Mouse (Mus musculus): ENCODE measurements around the gene Trim29. TPM values are rescaled to one million over a fixed set of nuclear protein-coding genes. Genes with fewer than 3 reads are reported as not detected.
A peak's percentile ranks its signal among the peaks of the same experiment; 100 is the strongest.

Gene Trim29
- polyA plus RNA-seq, 1 experiment from 2014 or later: 0.11 TPM

GRCm38 (mm10) chr9:43273735-43274134 is 36.9 kb upstream of the Trim29 start:
- H3K4me3 ChIP-seq (replicated peaks): no peak overlapping the region
- no peaks in the 10 kb centered on the region for H3K36me3 ChIP-seq
- H3K9me3 ChIP-seq: no peaks in the 10 kb centered on the region
- no peak for ATAC-seq
- H3K4me1 ChIP-seq (replicated peaks): peaks cover 23% of the 10 kb centered on the region
- WGBS: 82% methylated on average over 9 of the region's 9 CpGs
- H3K4me2 ChIP-seq (replicated peaks): no peak overlapping the region
- peaks cover 57% of the 10 kb centered on the region for H3K27me3 ChIP-seq
- no peak overlapping the region for H3K9ac ChIP-seq (replicated peaks)
- H3K27ac ChIP-seq: no peak overlapping the region

DNA sequence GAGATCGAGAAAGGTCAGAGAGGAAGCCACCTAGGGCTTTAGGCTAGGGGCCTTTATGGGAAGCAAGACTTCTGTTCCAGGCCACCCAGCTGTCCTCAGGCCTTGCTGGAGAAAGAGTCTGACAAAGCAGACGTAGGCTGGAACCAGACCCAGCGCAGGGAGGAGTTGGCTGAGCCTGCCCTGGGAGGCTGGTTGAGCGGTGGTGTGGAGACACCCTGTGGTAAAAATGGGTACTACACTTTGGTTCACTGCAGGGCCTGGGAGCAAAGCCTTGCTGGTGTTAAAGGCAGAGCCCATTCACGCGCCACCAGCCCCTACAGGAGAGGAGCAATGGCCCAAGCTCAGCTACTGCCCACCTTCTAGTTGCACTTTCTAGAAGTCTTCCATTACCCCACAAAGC is 26.4 kb upstream of the Trim29 start:
- ATAC-seq: peak; percentile 80
- Histone ChIP-seq H3K27ac (no peak overlapping the region), H3K4me3 (replicated peaks) (no peak overlapping the region), H3K9me3 (no peaks in the 10 kb centered on the region), H3K4me1 (replicated peaks) (peaks cover 3% of the 10 kb centered on the region; the same call in 1 of the 2 replicates), H3K27me3 (peaks cover 28% of the 10 kb centered on the region), H3K36me3 (no peaks in the 10 kb centered on the region), H3K9ac (replicated peaks) (no peak overlapping the region), H3K4me2 (replicated peaks) (no peak overlapping the region)
- WGBS: 2% methylated on average over 6 of the region's 6 CpGs

DNA sequence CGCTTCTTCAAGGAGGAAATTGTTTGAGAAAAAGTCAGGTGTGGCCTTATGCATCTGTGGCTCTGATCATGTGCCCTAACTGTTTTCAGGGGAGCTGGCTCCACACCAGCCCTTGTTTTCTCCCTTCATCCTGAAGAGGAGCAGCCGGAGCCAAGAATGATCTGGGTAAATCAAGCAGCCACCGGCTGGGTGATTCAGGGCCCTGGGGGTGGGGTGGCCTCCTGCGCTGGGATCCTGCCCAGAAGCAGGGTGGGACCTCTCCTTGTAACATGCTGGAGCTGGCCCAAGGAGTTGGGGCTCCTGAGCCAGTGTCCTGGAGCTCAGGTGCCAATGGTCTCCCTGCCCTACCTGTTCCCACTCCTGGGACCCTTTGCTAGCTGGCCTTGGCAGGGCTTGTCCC is 25.4 kb upstream of the Trim29 start:
- Histone ChIP-seq H3K27ac (no peak overlapping the region), H3K27me3 (peaks cover 28% of the 10 kb centered on the region), H3K4me2 (replicated peaks) (no peak overlapping the region), H3K36me3 (no peaks in the 10 kb centered on the region), H3K9me3 (no peaks in the 10 kb centered on the region), H3K9ac (replicated peaks) (no peak overlapping the region), H3K4me1 (replicated peaks) (peaks cover 3% of the 10 kb centered on the region; the same call in 1 of the 2 replicates), H3K4me3 (replicated peaks) (no peak overlapping the region)
- WGBS: 95% methylated on average over 4 of the region's 4 CpGs
- no peak for ATAC-seq

GRCm38 (mm10) chr9:43286870-43287269 is 23.8 kb upstream of the Trim29 start:
- WGBS: 2% methylated on average over 20 of the region's 20 CpGs
- no peaks in the 10 kb centered on the region for H3K36me3 ChIP-seq
- no peak overlapping the region for H3K9ac ChIP-seq (replicated peaks)
- H3K4me3 ChIP-seq (replicated peaks): no peak overlapping the region
- peaks cover 3% of the 10 kb centered on the region; the same call in 1 of the 2 replicates for H3K4me1 ChIP-seq (replicated peaks)
- peak overlapping the region; percentile 43 for H3K4me2 ChIP-seq (replicated peaks)
- peaks cover 28% of the 10 kb centered on the region for H3K27me3 ChIP-seq
- no peak overlapping the region for H3K27ac ChIP-seq
- peak; percentile 65 for ATAC-seq
- no peaks in the 10 kb centered on the region for H3K9me3 ChIP-seq

GRCm38 (mm10) chr9:43293058-43293457 is 17.6 kb upstream of the Trim29 start:
- no peak overlapping the region for H3K27ac ChIP-seq
- H3K36me3 ChIP-seq: no peaks in the 10 kb centered on the region
- H3K27me3 ChIP-seq: no peaks in the 10 kb centered on the region
- no peak overlapping the region for H3K9ac ChIP-seq (replicated peaks)
- no peaks in the 10 kb centered on the region for H3K9me3 ChIP-seq
- H3K4me2 ChIP-seq (replicated peaks): no peak overlapping the region
- no peak for ATAC-seq
- 94% methylated on average over 6 of the region's 6 CpGs for WGBS
- H3K4me3 ChIP-seq (replicated peaks): no peak overlapping the region
- H3K4me1 ChIP-seq (replicated peaks): no peaks in the 10 kb centered on the region

DNA sequence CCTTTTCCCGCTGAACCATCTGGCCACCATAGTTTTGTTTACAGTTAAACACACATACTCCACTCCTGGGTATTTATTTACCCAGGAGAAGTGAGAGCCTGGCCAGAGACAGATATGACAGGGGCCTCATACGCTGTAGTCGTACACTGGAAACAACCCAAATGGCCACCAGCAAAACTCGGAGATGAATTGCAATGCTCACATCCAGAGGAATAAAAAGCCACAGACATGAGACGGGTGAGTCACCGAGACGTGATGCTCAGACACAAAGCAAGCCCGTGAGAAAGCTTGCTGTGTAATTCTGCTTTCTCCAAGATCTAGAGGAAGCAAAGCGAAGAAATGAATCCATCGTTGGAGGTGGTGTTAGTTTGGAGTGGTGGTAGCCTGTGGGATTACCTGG is 10.3 kb upstream of the Trim29 start:
- WGBS: 80% methylated on average over 10 of the region's 10 CpGs

GRCm38 (mm10) chr9:43302989-43303388 is 7.7 kb upstream of the Trim29 start:
- Histone ChIP-seq H3K4me1 (replicated peaks) (no peaks in the 10 kb centered on the region), H3K9me3 (no peaks in the 10 kb centered on the region), H3K4me3 (replicated peaks) (no peak overlapping the region), H3K9ac (replicated peaks) (no peak overlapping the region), H3K36me3 (no peaks in the 10 kb centered on the region), H3K27me3 (no peaks in the 10 kb centered on the region), H3K27ac (no peak overlapping the region), H3K4me2 (replicated peaks) (no peak overlapping the region)
- 69% methylated on average over 4 of the region's 4 CpGs for WGBS
- ATAC-seq: no peak

More for the DNA sequence above, 10.3 kb upstream of the Trim29 start:
- H3K9me3 ChIP-seq: no peaks in the 10 kb centered on the region
- no peak overlapping the region for H3K4me2 ChIP-seq (replicated peaks)
- no peaks in the 10 kb centered on the region for H3K4me1 ChIP-seq (replicated peaks)
- no peaks in the 10 kb centered on the region for H3K27me3 ChIP-seq
- no peak overlapping the region for H3K4me3 ChIP-seq (replicated peaks)
- no peak for ATAC-seq
- H3K27ac ChIP-seq: no peak overlapping the region
- no peak overlapping the region for H3K9ac ChIP-seq (replicated peaks)
- no peaks in the 10 kb centered on the region for H3K36me3 ChIP-seq

GRCm38 (mm10) chr9:43305882-43306281 is 4.8 kb upstream of the Trim29 start:
- H3K36me3 ChIP-seq: no peaks in the 10 kb centered on the region
- no peak overlapping the region for H3K4me3 ChIP-seq (replicated peaks)
- H3K4me1 ChIP-seq (replicated peaks): no peaks in the 10 kb centered on the region
- WGBS: 71% methylated on average over 6 of the region's 6 CpGs
- no peak for ATAC-seq
- H3K9ac ChIP-seq (replicated peaks): no peak overlapping the region
- H3K27me3 ChIP-seq: no peaks in the 10 kb centered on the region
- no peaks in the 10 kb centered on the region for H3K9me3 ChIP-seq
- no peak overlapping the region for H3K4me2 ChIP-seq (replicated peaks)
- H3K27ac ChIP-seq: no peak overlapping the region

DNA sequence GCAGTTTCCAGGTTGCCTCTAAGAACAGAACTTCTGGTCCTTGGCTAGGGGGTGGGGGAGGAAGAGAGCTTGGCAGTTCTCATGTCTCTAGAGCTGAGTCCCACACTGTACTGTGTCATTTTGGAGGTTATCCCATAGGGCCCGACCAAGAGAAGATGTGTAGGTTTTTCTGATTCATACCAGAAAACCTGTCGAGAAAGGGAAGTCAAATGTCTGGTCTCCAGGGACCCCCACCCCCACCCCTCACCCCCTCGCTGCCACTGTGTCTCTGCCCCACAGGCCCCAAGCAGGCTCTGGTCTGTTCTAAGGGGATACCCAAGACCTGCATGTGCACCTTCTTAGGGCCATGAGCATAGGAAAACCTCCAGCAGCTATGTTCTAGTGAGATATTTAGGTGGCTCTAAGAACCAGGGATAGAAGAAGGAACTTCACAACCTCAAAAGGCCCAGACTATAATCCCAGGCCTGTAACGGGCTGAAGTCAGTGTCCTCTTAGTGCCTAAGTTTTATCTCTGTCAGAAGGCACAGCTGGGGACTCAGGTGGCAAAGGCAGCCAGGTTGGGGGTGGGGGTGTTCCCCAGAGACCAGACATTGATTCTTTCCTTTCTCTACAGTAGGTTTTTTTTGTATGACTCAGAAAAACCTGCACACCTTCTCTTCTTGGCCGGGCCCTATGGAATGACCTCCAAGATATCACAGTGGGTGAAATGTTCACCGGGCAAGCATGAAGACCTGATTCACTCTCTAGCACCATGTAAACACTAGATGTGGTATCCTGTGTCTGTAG is 1.4 kb upstream of the Trim29 start:
- Histone ChIP-seq H3K9ac (replicated peaks) (no peak overlapping the region), H3K36me3 (no peaks in the 10 kb centered on the region), H3K27me3 (no peaks in the 10 kb centered on the region), H3K4me1 (replicated peaks) (no peaks in the 10 kb centered on the region), H3K4me2 (replicated peaks) (no peak overlapping the region), H3K9me3 (no peaks in the 10 kb centered on the region), H3K4me3 (replicated peaks) (no peak overlapping the region), H3K27ac (no peak overlapping the region)
- ATAC-seq: no peak
- 89% methylated on average over 6 of the region's 6 CpGs for WGBS

DNA sequence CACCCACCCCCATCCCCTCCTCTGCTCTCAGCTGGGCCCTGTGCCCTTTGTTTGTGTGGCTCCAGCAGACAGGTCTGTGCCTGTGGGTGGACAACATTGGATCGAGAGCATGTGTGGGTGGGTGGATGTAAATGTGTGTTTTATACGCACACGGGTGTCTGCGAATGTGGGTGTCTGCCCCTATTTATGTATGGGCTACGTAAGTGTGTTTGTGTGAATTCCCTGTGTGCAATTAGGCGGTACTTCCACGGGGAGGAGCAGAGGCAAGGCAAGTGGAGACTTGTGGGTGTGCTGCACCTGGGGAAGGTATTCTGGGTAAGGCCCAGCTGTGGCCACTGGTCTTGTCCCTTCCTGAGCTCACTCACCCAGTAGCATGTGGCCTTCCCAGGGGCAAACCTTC is 1.5 kb downstream of the Trim29 start:
- no peak for ATAC-seq
- H3K27me3 ChIP-seq: no peaks in the 10 kb centered on the region
- H3K27ac ChIP-seq: no peak overlapping the region
- 0 out of 2 replicates have a peak, but pooled peaks cover 4% of the 10 kb centered on the region for H3K4me1 ChIP-seq (replicated peaks)
- H3K4me3 ChIP-seq (replicated peaks): no peak overlapping the region
- H3K9ac ChIP-seq (replicated peaks): no peak overlapping the region
- 84% methylated on average over 7 of the region's 7 CpGs for WGBS
- no peaks in the 10 kb centered on the region for H3K36me3 ChIP-seq
- no peaks in the 10 kb centered on the region for H3K9me3 ChIP-seq
- no peak overlapping the region for H3K4me2 ChIP-seq (replicated peaks)

DNA sequence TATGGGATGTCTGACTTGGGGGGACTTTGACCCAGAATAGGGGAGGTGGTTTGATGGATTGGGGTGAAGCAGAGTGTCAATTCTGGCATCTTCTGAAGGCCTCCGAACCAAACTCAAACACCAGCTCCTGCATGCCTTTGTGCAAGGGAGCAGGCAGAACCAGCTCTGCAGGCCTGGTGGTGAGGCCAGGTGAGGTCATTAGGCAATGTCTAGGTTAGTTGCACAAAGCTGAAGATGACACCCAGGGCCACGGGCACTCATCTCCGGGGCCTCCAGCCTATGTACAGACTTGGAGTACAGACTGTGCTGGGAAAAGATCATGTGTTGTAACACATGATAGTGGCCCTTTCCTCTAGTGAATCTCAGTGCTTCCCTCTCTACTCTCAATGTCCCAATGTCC is 3.2 kb downstream of the Trim29 start:
- Histone ChIP-seq H3K9me3 (no peaks in the 10 kb centered on the region), H3K27me3 (no peaks in the 10 kb centered on the region; the same call in 1 of the 2 replicates), H3K27ac (no peak overlapping the region), H3K9ac (replicated peaks) (no peak overlapping the region), H3K36me3 (no peaks in the 10 kb centered on the region), H3K4me3 (replicated peaks) (no peak overlapping the region), H3K4me1 (replicated peaks) (0 out of 2 replicates have a peak, but pooled peaks cover 4% of the 10 kb centered on the region), H3K4me2 (replicated peaks) (no peak overlapping the region)
- 96% methylated on average over 3 of the region's 3 CpGs for WGBS
- ATAC-seq: no peak

DNA sequence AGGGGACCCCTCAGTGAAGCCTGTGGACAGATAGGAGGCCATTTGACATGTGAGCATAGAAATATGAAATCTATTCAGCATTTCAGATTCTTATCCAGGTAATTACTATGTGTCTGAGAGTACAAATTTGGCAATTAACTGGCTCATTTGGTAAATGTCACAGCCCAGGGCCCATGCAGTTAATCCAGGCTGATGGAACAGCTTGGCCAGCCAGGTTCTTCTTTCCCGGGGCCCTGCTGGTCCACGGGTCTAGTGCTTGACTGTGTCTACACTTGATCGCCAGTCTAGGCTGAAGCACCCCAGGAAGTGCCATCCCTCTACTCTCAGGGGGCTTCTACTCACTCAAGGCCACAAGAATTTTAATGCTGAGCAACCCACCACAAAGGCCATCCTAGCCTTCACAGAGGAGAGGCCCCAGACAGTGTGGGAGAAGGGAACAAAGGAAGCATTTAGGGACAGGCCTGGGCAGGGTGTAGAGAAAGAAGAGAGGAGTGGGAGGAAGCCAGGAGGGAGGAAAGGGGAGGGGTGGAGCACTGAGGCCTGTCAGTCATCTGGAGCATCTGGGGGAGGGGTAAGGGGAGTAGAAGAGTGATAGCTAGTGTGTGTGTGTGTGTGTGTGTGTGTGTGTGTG is 4.8 kb downstream of the Trim29 start:
- H3K27me3 ChIP-seq: no peaks in the 10 kb centered on the region; the same call in 1 of the 2 replicates
- no peak for ATAC-seq
- no peaks in the 10 kb centered on the region for H3K9me3 ChIP-seq
- H3K4me3 ChIP-seq (replicated peaks): no peak overlapping the region
- no peak overlapping the region for H3K9ac ChIP-seq (replicated peaks)
- 51% methylated on average over 3 of the region's 3 CpGs for WGBS
- H3K4me1 ChIP-seq (replicated peaks): 0 out of 2 replicates have a peak, but pooled peaks cover 4% of the 10 kb centered on the region
- no peak overlapping the region for H3K4me2 ChIP-seq (replicated peaks)
- no peak overlapping the region for H3K27ac ChIP-seq
- no peaks in the 10 kb centered on the region for H3K36me3 ChIP-seq
